Mouse (Mus musculus) C2C12 (cell line): Measurements from ENCODE around the gene Eps15l1. TPM values are rescaled to one million over a fixed set of nuclear protein-coding genes. Genes with fewer than 3 reads are reported as not detected.

Experiments
- H3K27me3 ChIP-seq: one replicate; pipeline ENCODE4 v1.6.1; 2011; ENCODE audit not compliant: control insufficient read depth, insufficient read depth, insufficient read length
- H3K36me3 ChIP-seq: one replicate; pipeline ENCODE4 v1.6.1; 2011; ENCODE audit not compliant: control insufficient read depth, insufficient read depth
- H3K4me3 ChIP-seq: one replicate; pipeline ENCODE4 v1.5.1; 2011; ENCODE audit warnings: mild to moderate bottlenecking, control low read depth; ENCODE audit not compliant: poor library complexity, insufficient read depth, severe bottlenecking
- H3K79me2 ChIP-seq: one replicate; pipeline ENCODE4 v1.6.1; 2011; ENCODE audit not compliant: control insufficient read depth, insufficient read depth
- H3K79me3 ChIP-seq: one replicate; pipeline ENCODE4 v1.6.1; 2011; ENCODE audit warnings: low read depth, control low read depth
- H3ac ChIP-seq: one replicate; pipeline ENCODE3; 2011; ENCODE audit warnings: low read depth; ENCODE audit not compliant: control insufficient read depth, insufficient read length
- CEBPB ChIP-seq: IDR thresholded peaks from one replicate; pipeline ENCODE4 v1.6.1; 2011; ENCODE audit warnings: low read depth, mild to moderate bottlenecking, control low read depth, moderate library complexity
- CTCF ChIP-seq: IDR thresholded peaks from one replicate; pipeline ENCODE4 v1.5.1; 2011; ENCODE audit not compliant: control insufficient read depth, insufficient read depth, insufficient read length
- FOSL1 ChIP-seq: IDR thresholded peaks from one replicate; pipeline ENCODE4 v1.8.0; 2011; ENCODE audit warnings: mild to moderate bottlenecking, low read length; ENCODE audit not compliant: poor library complexity, insufficient read depth, severe bottlenecking
- MAX ChIP-seq: IDR thresholded peaks from one replicate; pipeline ENCODE4 v1.6.1; 2011; ENCODE audit warnings: mild to moderate bottlenecking, control low read depth
- MYOD1 ChIP-seq: IDR thresholded peaks from one replicate; pipeline ENCODE4 v1.6.1; 2011; ENCODE audit warnings: low read depth; ENCODE audit not compliant: control insufficient read depth, insufficient read length
- MYOG ChIP-seq: IDR thresholded peaks from one replicate; pipeline ENCODE4 v1.6.1; 2011; ENCODE audit not compliant: control insufficient read depth, insufficient read length; ENCODE audit errors: extremely low read depth
- USF1 ChIP-seq: IDR thresholded peaks from one replicate; pipeline ENCODE4 v1.6.1; 2011; ENCODE audit warnings: low read depth, mild to moderate bottlenecking, control low read depth, moderate library complexity
- polyA plus RNA-seq: library from polyadenylated mRNA; unstranded; fragments of >200 nt; fragmentation: generic; extraction: Trizol; gene quantifications from one replicate; pipeline ENCODE4 v1.2.1, GENCODE M21; 2012; ENCODE audit warnings: missing spikeins

The Eps15l1 gene
- polyA plus RNA-seq, 1 experiment, result 29.4 TPM

GRCm38 (mm10) chr8:72422926-72423325 is 1.7 kb upstream of the Eps15l1 start:
- no peak overlapping the region for H3ac ChIP-seq
- H3K36me3 ChIP-seq, result peaks cover 7% of the 10 kb centered on the region
- TF ChIP-seq USF1 (no peak), CTCF (no peak)
- H3K27me3 ChIP-seq, result no peaks in the 10 kb centered on the region
- peaks cover 30% of the 10 kb centered on the region for H3K79me2 ChIP-seq
- H3K4me3 ChIP-seq, result no peak overlapping the region
- peaks cover 29% of the 10 kb centered on the region for H3K79me3 ChIP-seq

DNA sequence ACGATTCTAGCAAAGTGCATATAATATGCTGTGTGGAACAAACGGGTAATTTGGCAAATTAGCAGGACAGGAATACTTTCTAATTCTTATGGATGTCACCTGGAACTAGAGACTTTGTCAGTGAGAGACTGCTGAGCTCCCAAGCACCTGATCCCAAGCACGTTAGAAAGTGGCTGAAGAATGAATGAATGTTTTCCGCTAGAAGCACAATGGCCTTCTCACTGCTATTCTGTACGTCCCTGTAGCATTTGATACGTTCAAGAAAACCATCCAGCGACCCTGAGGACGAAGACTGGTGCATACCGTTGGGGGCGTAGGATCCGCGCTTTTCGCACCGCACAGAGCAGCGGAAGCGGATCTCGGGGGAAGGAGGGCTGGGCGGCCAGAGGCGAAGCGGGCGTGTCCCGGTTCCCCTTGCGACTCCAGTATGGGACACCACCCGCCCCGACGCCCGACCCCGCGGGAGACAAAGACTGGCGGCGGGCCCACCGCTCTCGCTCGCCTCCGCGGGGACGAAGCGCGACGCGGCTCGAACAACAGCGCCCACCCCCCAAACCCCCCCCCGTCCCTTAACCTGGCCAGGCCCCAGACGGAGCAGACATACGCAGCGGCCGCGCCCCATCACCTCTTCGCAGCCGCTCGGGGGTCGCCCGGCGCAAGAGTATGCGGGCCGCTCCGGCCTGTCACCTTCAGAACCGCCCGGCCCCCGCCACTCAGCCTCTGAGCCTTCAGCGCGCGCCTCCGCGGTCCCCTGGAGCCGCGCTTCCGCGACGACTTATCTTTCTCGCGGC is 494 bp downstream of the Eps15l1 start:
- H3K36me3 ChIP-seq, result peaks cover 7% of the 10 kb centered on the region
- H3K79me2 ChIP-seq, result peaks cover 51% of the 10 kb centered on the region
- peak overlapping the region; percentile 56 for H3K4me3 ChIP-seq
- no peaks in the 10 kb centered on the region for H3K27me3 ChIP-seq
- H3K79me3 ChIP-seq, result peaks cover 51% of the 10 kb centered on the region
- TF ChIP-seq MAX, result no peak
- TF ChIP-seq MYOD1, result no peak
- TF ChIP-seq USF1, result no peak
- no peak for TF ChIP-seq FOSL1
- no peak for TF ChIP-seq CEBPB
- no peak for TF ChIP-seq CTCF
- no peak for TF ChIP-seq MYOG
- peak overlapping the region; percentile 86 for H3ac ChIP-seq

GRCm38 (mm10) chr8:72418073-72418472 is 3.2 kb downstream of the Eps15l1 start:
- TF ChIP-seq CTCF (no peak), CEBPB (no peak), USF1 (no peak), MAX (no peak), FOSL1 (no peak), MYOD1 (no peak), MYOG (no peak)
- Histone ChIP-seq H3K36me3 (peaks cover 13% of the 10 kb centered on the region), H3K4me3 (no peak overlapping the region), H3ac (no peak overlapping the region), H3K27me3 (no peaks in the 10 kb centered on the region), H3K79me3 (peaks cover 77% of the 10 kb centered on the region), H3K79me2 (peaks cover 78% of the 10 kb centered on the region)

- Histone ChIP-seq H3K79me2 (peaks cover 100% of the 10 kb centered on the region), H3K79me3 (peaks cover 97% of the 10 kb centered on the region), H3K4me3 (no peak overlapping the region), H3K27me3 (no peaks in the 10 kb centered on the region), H3ac (no peak overlapping the region), H3K36me3 (peaks cover 13% of the 10 kb centered on the region)
- no peak for TF ChIP-seq CEBPB
- no peak for TF ChIP-seq MYOG
- TF ChIP-seq MAX, result no peak
- no peak for TF ChIP-seq MYOD1
- no peak for TF ChIP-seq USF1
- no peak for TF ChIP-seq CTCF
- no peak for TF ChIP-seq FOSL1
These were observed 6.0 kb downstream of the Eps15l1 start for GRCm38 (mm10) chr8:72415252-72415651.

GRCm38 (mm10) chr8:72413839-72414238 is 7.4 kb downstream of the Eps15l1 start:
- Histone ChIP-seq H3K79me2 (peaks cover 100% of the 10 kb centered on the region), H3K36me3 (peaks cover 9% of the 10 kb centered on the region), H3K27me3 (no peaks in the 10 kb centered on the region), H3ac (no peak overlapping the region), H3K4me3 (no peak overlapping the region), H3K79me3 (peaks cover 93% of the 10 kb centered on the region)
- TF ChIP-seq CTCF (no peak), MYOG (no peak), MAX (no peak), FOSL1 (no peak), CEBPB (no peak), USF1 (no peak), MYOD1 (no peak)

DNA sequence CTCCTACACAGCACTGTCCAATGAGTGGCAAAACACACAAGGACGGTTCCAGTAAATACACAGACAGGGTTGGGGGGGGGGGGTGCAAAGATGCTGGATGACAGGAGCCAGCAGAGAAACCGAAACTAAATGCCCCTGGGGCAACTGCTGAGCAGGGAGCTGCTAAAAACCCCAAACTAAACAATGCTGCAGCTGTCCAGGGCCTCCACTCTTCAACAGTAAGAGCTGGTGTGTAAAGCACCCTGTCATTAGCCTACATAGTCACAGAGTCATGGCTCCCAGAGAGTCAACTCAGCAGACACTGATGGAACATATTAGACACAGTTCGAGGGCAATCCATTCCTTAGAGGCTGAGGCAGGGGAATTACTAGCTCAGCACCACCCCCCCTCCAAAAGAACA is 11.8 kb downstream of the Eps15l1 start:
- no peaks in the 10 kb centered on the region for H3K27me3 ChIP-seq
- peaks cover 6% of the 10 kb centered on the region for H3K36me3 ChIP-seq
- TF ChIP-seq CEBPB (no peak), MAX (no peak), USF1 (no peak), FOSL1 (no peak), CTCF (no peak), MYOD1 (no peak)
- H3K4me3 ChIP-seq, result no peak overlapping the region
- H3ac ChIP-seq, result no peak overlapping the region
- peaks cover 82% of the 10 kb centered on the region for H3K79me3 ChIP-seq
- H3K79me2 ChIP-seq, result peaks cover 93% of the 10 kb centered on the region
